ENCODE assay signal across 10 mouse cellular contexts in the genomic region with DNA sequence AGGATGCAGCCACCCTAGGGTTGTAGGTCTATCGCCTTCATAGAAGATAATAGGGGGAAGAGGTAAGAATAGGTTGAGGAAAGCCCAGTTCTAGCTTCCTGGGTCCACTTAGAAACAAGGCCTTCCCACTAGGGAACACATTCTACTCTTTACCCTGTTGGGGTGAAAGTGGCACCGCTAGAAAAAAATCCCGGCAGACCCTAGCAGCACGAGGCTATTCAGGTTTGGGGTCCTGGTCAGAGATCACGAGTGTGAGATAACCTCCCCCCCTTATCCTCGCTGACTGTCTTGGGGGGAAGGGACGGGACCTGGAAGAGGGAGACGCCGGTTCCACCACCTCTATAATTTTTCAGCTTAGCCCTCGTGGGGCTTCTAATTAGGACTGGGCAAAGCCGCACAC. TPM values are rescaled to one million over a fixed set of nuclear protein-coding genes. Genes with fewer than 3 reads are reported as not detected.
DNase-seq lines count a peak whose midpoint lies in the region; ATAC-seq and TF ChIP-seq lines count a peak whose summit lies in the region.
"Had no signal": no experiment of that assay in that cellular context is flagged by ENCODE, and none has a peak within 500 bp of the region (broad histone marks: within the 10 kb centered on the region; RNA-seq: fewer than 3 reads in every experiment).

No protein-coding gene starts in this region.

- H3K4me3 ChIP-seq in layer of hippocampus, adult 2 months, result peak overlapping the region; percentile 55; the same call in 1 of the 2 replicates
- peak overlapping the region; percentile 39 for H3K4me3 ChIP-seq in forebrain, embryonic 13.5 days
- H3K4me3 ChIP-seq in limb, embryonic 14.5 days (replicated peaks; ENCODE audit: low read length), result peak overlapping the region; percentile 64
- peak overlapping the region; percentile 49 for H3K4me3 ChIP-seq in olfactory bulb, adult 2 months (ENCODE audit: insufficient read depth, low read depth, low read length)

- WGBS in forebrain, embryonic 13.5 days, result 5% methylated on average over 11 of the region's 11 CpGs
- 6% methylated on average over 11 of the region's 11 CpGs for WGBS in limb, embryonic 14.5 days
- 30% methylated on average over 11 of the region's 11 CpGs for WGBS in olfactory bulb, adult 2 months

- H3K27ac ChIP-seq in layer of hippocampus, adult 2 months, result no peak overlapping the region; the same call in 1 of the 2 replicates
- H3K27ac ChIP-seq in forebrain, embryonic 13.5 days, result peak overlapping the region; percentile 52
- H3K27ac ChIP-seq in limb, embryonic 14.5 days (replicated peaks; ENCODE audit: low read depth, low read length), result peak overlapping the region; percentile 96
- H3K27ac ChIP-seq in olfactory bulb, adult 2 months (ENCODE audit: insufficient read depth, low read depth, low read length), result no peak overlapping the region

- H3K9me3 ChIP-seq in forebrain, embryonic 13.5 days (replicated peaks), result no peaks in the 10 kb centered on the region
- no peaks in the 10 kb centered on the region for H3K9me3 ChIP-seq in limb, embryonic 14.5 days (ENCODE audit: control insufficient read depth, low read length)

- H3K4me1 ChIP-seq in forebrain, embryonic 13.5 days, result peaks cover 48% of the 10 kb centered on the region
- H3K4me1 ChIP-seq in limb, embryonic 14.5 days (ENCODE audit: control insufficient read depth, insufficient read depth, low read length), result peaks cover 39% of the 10 kb centered on the region
- H3K4me1 ChIP-seq in olfactory bulb, adult 2 months (ENCODE audit: control insufficient read depth, insufficient read depth, low read length), result peaks cover 39% of the 10 kb centered on the region

- H3K4me2 ChIP-seq in forebrain, embryonic 13.5 days, result peak overlapping the region; percentile 64
- peak overlapping the region; percentile 94 for H3K4me2 ChIP-seq in limb, embryonic 14.5 days (replicated peaks; ENCODE audit: low read depth, low read length, severe bottlenecking)

- TF ChIP-seq POLR2A in limb, embryonic 14.5 days (IDR thresholded peaks at IDR 0.05; ENCODE audit: borderline replicate concordance, extremely low read depth, insufficient read depth, insufficient read length), result no peak
- no peak for TF ChIP-seq POLR2A in olfactory bulb, adult 2 months (IDR thresholded peaks at IDR 0.05; ENCODE audit: insufficient read depth, low read depth, low read length)

- H3K27me3 ChIP-seq in forebrain, embryonic 13.5 days, result peaks cover 48% of the 10 kb centered on the region
- H3K27me3 ChIP-seq in limb, embryonic 14.5 days (ENCODE audit: control insufficient read depth, insufficient read depth, low read length), result no peaks in the 10 kb centered on the region

- no peak for TF ChIP-seq CTCF in layer of hippocampus, adult 2 months (conservative IDR thresholded peaks at IDR 0.05)
- TF ChIP-seq CTCF in olfactory bulb, adult 2 months (IDR thresholded peaks at IDR 0.05; ENCODE audit: insufficient read depth, low read depth, low read length), result no peak

- ATAC-seq in forebrain, embryonic 13.5 days, result no peak
- no peak for ATAC-seq in limb, embryonic 14.5 days (ENCODE audit: low FRiP score, low read depth)

- H3K9ac ChIP-seq in forebrain, embryonic 13.5 days, result peak overlapping the region; percentile 62
- H3K9ac ChIP-seq in limb, embryonic 14.5 days (ENCODE audit: low read depth, low read length, severe bottlenecking), result peak overlapping the region; percentile 58

- DNase-seq in layer of hippocampus, adult 2 months (ENCODE audit: low spot score in 2 of 2), result no peak
- DNase-seq in layer of hippocampus, adult 9-10 months (ENCODE audit: low spot score), result no peak
- no peak for DNase-seq in limb, embryonic 14.5 days (ENCODE audit: low spot score)
- no peak for DNase-seq in urinary bladder, adult 2 months (ENCODE audit: low spot score)
- DNase-seq in layer of hippocampus, postnatal 10 days (ENCODE audit: low spot score in 2 of 2), result no peak
- no peak for DNase-seq in frontal cortex, adult 2 months (ENCODE audit: extremely low spot score in 1 of 2, low spot score in 1 of 2)
- DNase-seq: cerebellum, adult 18-20 months; kidney, postnatal 14 days had no signal

- H3K36me3 ChIP-seq in forebrain, embryonic 13.5 days (ENCODE audit: poor library complexity, severe bottlenecking), result no peaks in the 10 kb centered on the region
- no peaks in the 10 kb centered on the region for H3K36me3 ChIP-seq in limb, embryonic 14.5 days (ENCODE audit: control insufficient read depth, insufficient read depth, low read length)

RNA-seq across cellular contexts. Expression of a gene that starts 3.2 kb away (rescaled TPM):
- 1 to 10 TPM; 3.2 to 3.9 TPM for total RNA-seq in layer of hippocampus, adult 2 months (2021)
- polyA plus RNA-seq in forebrain, embryonic 13.5 days (2015; fragmentation: Nextera tagmentation; extraction: Ambion mirVana), result 7.0 and 7.3 TPM in 2 replicates
- polyA plus RNA-seq in limb, embryonic 14.5 days (2012; rRNA removed), result 97.5 and 115 TPM in 2 replicates
- polyA plus RNA-seq in limb, embryonic 14.5 days (2014; fragmentation: Nextera tagmentation; extraction: Ambion mirVana), result 123 and 127 TPM in 2 replicates
- not detected in 2 replicates for polyA plus RNA-seq in olfactory bulb, adult 2 months (2012; ENCODE audit: insufficient read depth, insufficient read length, low replicate concordance, missing spikeins)
- 77.2 and 103 TPM in 2 replicates for polyA plus RNA-seq in urinary bladder, adult 2 months (2012; rRNA removed)
- total RNA-seq in layer of hippocampus, postnatal 10 days (2021), result 10 to 100 TPM in 1 of 2 experiments, 1 to 10 TPM in 1; 9.9 to 10.2 TPM
- polyA plus RNA-seq in frontal cortex, adult 2 months (2012; rRNA removed), result 5.2 and 5.7 TPM in 2 replicates

RNA-seq across cellular contexts. Expression of a gene that starts 14.3 kb away (rescaled TPM):
- total RNA-seq in layer of hippocampus, adult 2 months (2021), result 100 to 1,000 TPM; 112 to 114 TPM
- polyA plus RNA-seq in forebrain, embryonic 13.5 days (2015; fragmentation: Nextera tagmentation; extraction: Ambion mirVana), result 2.3 and 2.8 TPM in 2 replicates
- 0.96 and 1.4 TPM in 2 replicates for polyA plus RNA-seq in limb, embryonic 14.5 days (2012; rRNA removed)
- polyA plus RNA-seq in limb, embryonic 14.5 days (2014; fragmentation: Nextera tagmentation; extraction: Ambion mirVana), result 1.8 and 2.1 TPM in 2 replicates
- polyA plus RNA-seq in olfactory bulb, adult 2 months (2012; ENCODE audit: insufficient read depth, insufficient read length, low replicate concordance, missing spikeins), result not detected in 2 replicates
- polyA plus RNA-seq in urinary bladder, adult 2 months (2012; rRNA removed), result 2.8 and 3.9 TPM in 2 replicates
- total RNA-seq in layer of hippocampus, postnatal 10 days (2021), result 10 to 100 TPM; 96.6 to 98.0 TPM
- polyA plus RNA-seq in frontal cortex, adult 2 months (2012; rRNA removed), result 106 and 122 TPM in 2 replicates

RNA-seq across cellular contexts. Expression of a gene that starts 17.3 kb away (rescaled TPM):
- total RNA-seq in layer of hippocampus, adult 2 months (2021), result 10 to 100 TPM; 23.3 to 23.5 TPM
- polyA plus RNA-seq in forebrain, embryonic 13.5 days (2015; fragmentation: Nextera tagmentation; extraction: Ambion mirVana), result 62.4 and 71.4 TPM in 2 replicates
- 121 and 130 TPM in 2 replicates for polyA plus RNA-seq in limb, embryonic 14.5 days (2012; rRNA removed)
- polyA plus RNA-seq in limb, embryonic 14.5 days (2014; fragmentation: Nextera tagmentation; extraction: Ambion mirVana), result 129 and 144 TPM in 2 replicates
- polyA plus RNA-seq in olfactory bulb, adult 2 months (2012; ENCODE audit: insufficient read depth, insufficient read length, low replicate concordance, missing spikeins), result not detected in 2 replicates
- 122 and 131 TPM in 2 replicates for polyA plus RNA-seq in urinary bladder, adult 2 months (2012; rRNA removed)
- total RNA-seq in layer of hippocampus, postnatal 10 days (2021), result 10 to 100 TPM; 24.7 to 29.9 TPM
- polyA plus RNA-seq in frontal cortex, adult 2 months (2012; rRNA removed), result 44.7 and 45.1 TPM in 2 replicates

RNA-seq across cellular contexts. Expression of a gene that starts 20.8 kb away (rescaled TPM):
- total RNA-seq in layer of hippocampus, adult 2 months (2021), result 100 to 1,000 TPM; 117 to 119 TPM
- 0.62 and 0.78 TPM in 2 replicates for polyA plus RNA-seq in forebrain, embryonic 13.5 days (2015; fragmentation: Nextera tagmentation; extraction: Ambion mirVana)
- 4.9 and 6.1 TPM in 2 replicates for polyA plus RNA-seq in limb, embryonic 14.5 days (2012; rRNA removed)
- polyA plus RNA-seq in limb, embryonic 14.5 days (2014; fragmentation: Nextera tagmentation; extraction: Ambion mirVana), result 2.5 and 2.6 TPM in 2 replicates
- polyA plus RNA-seq in olfactory bulb, adult 2 months (2012; ENCODE audit: insufficient read depth, insufficient read length, low replicate concordance, missing spikeins), result not detected in 2 replicates
- 18.4 and 24.8 TPM in 2 replicates for polyA plus RNA-seq in urinary bladder, adult 2 months (2012; rRNA removed)
- 10 to 100 TPM; 26.4 to 26.6 TPM for total RNA-seq in layer of hippocampus, postnatal 10 days (2021)
- polyA plus RNA-seq in frontal cortex, adult 2 months (2012; rRNA removed), result 59.9 and 70.6 TPM in 2 replicates

RNA-seq across cellular contexts. Expression of a gene that starts 27.2 kb away (rescaled TPM):
- 100 to 1,000 TPM; 614 to 642 TPM for total RNA-seq in layer of hippocampus, adult 2 months (2021)
- 208 and 212 TPM in 2 replicates for polyA plus RNA-seq in forebrain, embryonic 13.5 days (2015; fragmentation: Nextera tagmentation; extraction: Ambion mirVana)
- 40.8 and 60.9 TPM in 2 replicates for polyA plus RNA-seq in limb, embryonic 14.5 days (2012; rRNA removed)
- polyA plus RNA-seq in limb, embryonic 14.5 days (2014; fragmentation: Nextera tagmentation; extraction: Ambion mirVana), result 40.5 and 45.1 TPM in 2 replicates
- not detected in 2 replicates for polyA plus RNA-seq in olfactory bulb, adult 2 months (2012; ENCODE audit: insufficient read depth, insufficient read length, low replicate concordance, missing spikeins)
- polyA plus RNA-seq in urinary bladder, adult 2 months (2012; rRNA removed), result 1.5 TPM in 2 replicates
- total RNA-seq in layer of hippocampus, postnatal 10 days (2021), result 100 to 1,000 TPM; 743 to 783 TPM
- 383 and 422 TPM in 2 replicates for polyA plus RNA-seq in frontal cortex, adult 2 months (2012; rRNA removed)

Comparison
In these comparisons a context has a peak if more than half of its experiments do, and no peak if none do; other contexts are left out.
1. H3K27ac ChIP-seq: peak in forebrain, embryonic 13.5 days (single experiment) and limb, embryonic 14.5 days (single experiment); none in layer of hippocampus, adult 2 months (single experiment) and olfactory bulb, adult 2 months (single experiment).
2. RNA of a gene that starts 14.3 kb away (polyA plus RNA-seq): 106 to 122 TPM in frontal cortex, adult 2 months; 2.8 to 3.9 TPM in urinary bladder, adult 2 months, 2.3 to 2.8 TPM in forebrain, embryonic 13.5 days, 0.96 to 2.1 TPM in limb, embryonic 14.5 days and not detected in olfactory bulb, adult 2 months; every median in the first group is over 10 times any median in the second.
3. RNA of a gene that starts 17.3 kb away (polyA plus RNA-seq): 121 to 144 TPM in limb, embryonic 14.5 days, 122 to 131 TPM in urinary bladder, adult 2 months, 62.4 to 71.4 TPM in forebrain, embryonic 13.5 days and 44.7 to 45.1 TPM in frontal cortex, adult 2 months; not detected in olfactory bulb, adult 2 months; every median in the first group is over 10 times any median in the second.
4. Peak in every context shown above with its lines, with median percentiles within 50 percentile points of each other: H3K4me3 ChIP-seq.